Mouse (Mus musculus) frontal cortex, postnatal 10 days (tissue): ENCODE results near the gene Bicc1.
A peak's percentile ranks its signal among the peaks of the same experiment; 100 is the strongest.

ENCODE experiments used
- DNase-seq, 2 experiments: peaks; one replicate each; pipeline ENCODE4 v3.0.0; 2022; ENCODE audit warnings: low spot score in 2 of 2, mixed read lengths in 1 of 2

Gene Bicc1

GRCm38 (mm10) chr10:71122480-71122879 is 37.0 kb downstream of the Bicc1 start:
- no peak for DNase-seq

GRCm38 (mm10) chr10:71120769-71121165 is 38.7 kb downstream of the Bicc1 start:
- DNase-seq, result no peak

- no peak for DNase-seq
Measured at GRCm38 (mm10) chr10:71120121-71120768, 39.3 kb downstream of the Bicc1 start.

GRCm38 (mm10) chr10:71119120-71119847 is 40.2 kb downstream of the Bicc1 start:
- no peak for DNase-seq

GRCm38 (mm10) chr10:71117766-71118165 is 41.7 kb downstream of the Bicc1 start:
- no peak for DNase-seq

GRCm38 (mm10) chr10:71114260-71114920 is 45.1 kb downstream of the Bicc1 start:
- DNase-seq, result peak in 1 of 2 experiments; percentile 27

GRCm38 (mm10) chr10:71106491-71107205 is 52.9 kb downstream of the Bicc1 start:
- no peak for DNase-seq

GRCm38 (mm10) chr10:71104791-71105190 is 54.7 kb downstream of the Bicc1 start:
- no peak for DNase-seq

- no peak for DNase-seq
Measured at GRCm38 (mm10) chr10:71100815-71101499, 58.5 kb downstream of the Bicc1 start.

- no peak for DNase-seq
Measured at GRCm38 (mm10) chr10:71094707-71095254, 64.7 kb downstream of the Bicc1 start.

- DNase-seq, result no peak
Measured at GRCm38 (mm10) chr10:71093312-71093711, 66.2 kb downstream of the Bicc1 start.

- no peak for DNase-seq
Measured at GRCm38 (mm10) chr10:71087359-71087716, 72.2 kb downstream of the Bicc1 start.

- no peak for DNase-seq
Measured at GRCm38 (mm10) chr10:71086571-71087358, 72.7 kb downstream of the Bicc1 start.

GRCm38 (mm10) chr10:71082986-71083385 is 76.5 kb downstream of the Bicc1 start:
- no peak for DNase-seq

- DNase-seq, result no peak
Measured at GRCm38 (mm10) chr10:71078856-71079255, 80.6 kb downstream of the Bicc1 start.

GRCm38 (mm10) chr10:71065009-71065408 is 94.5 kb downstream of the Bicc1 start:
- no peak for DNase-seq

GRCm38 (mm10) chr10:71064576-71064975 is 94.9 kb downstream of the Bicc1 start:
- DNase-seq, result no peak

- DNase-seq, result no peak
Measured at GRCm38 (mm10) chr10:71062151-71062550, 97.3 kb downstream of the Bicc1 start.

GRCm38 (mm10) chr10:71060269-71060668 is 99.2 kb downstream of the Bicc1 start:
- DNase-seq, result no peak

GRCm38 (mm10) chr10:71058616-71059247 is 100.8 kb downstream of the Bicc1 start:
- DNase-seq, result no peak
